Mouse (Mus musculus) ES-Bruce4 (cell line): ENCODE measurements at regions not wholly inside any gene's neighbourhood (a gene's known extent, or its start where the extent isn't known, plus 50 kb on each side); places are given as distances from the start of the nearest gene placed in this dataset.

ENCODE experiments used
- H3K27ac ChIP-seq: 2 replicates; pipeline ENCODE4 v1.5.1; 2012; ENCODE audit warnings: low read length, inconsistent platforms; ENCODE audit not compliant: insufficient read depth
- H3K27me3 ChIP-seq: 2 replicates; pipeline ENCODE4 v1.6.1; 2012; ENCODE audit warnings: mild to moderate bottlenecking, low read length, inconsistent platforms; ENCODE audit not compliant: control insufficient read depth, poor library complexity, insufficient read depth, severe bottlenecking
- H3K36me3 ChIP-seq: 2 replicates; pipeline ENCODE4 v1.6.1; 2012; ENCODE audit warnings: inconsistent platforms, mild to moderate bottlenecking, low read length, moderate library complexity; ENCODE audit not compliant: control insufficient read depth, poor library complexity, insufficient read depth, severe bottlenecking
- H3K4me1 ChIP-seq: one replicate; pipeline ENCODE4 v1.8.1; 2011; ENCODE audit warnings: low read length; ENCODE audit not compliant: control insufficient read depth, insufficient read depth
- H3K4me3 ChIP-seq: 2 replicates; pipeline ENCODE4 v1.5.1; 2011; ENCODE audit warnings: low read depth, mild to moderate bottlenecking, low read length
- H3K9ac ChIP-seq: 2 replicates; pipeline ENCODE4 v1.6.1; 2012; ENCODE audit warnings: low read depth, mild to moderate bottlenecking, inconsistent platforms; ENCODE audit not compliant: poor library complexity, severe bottlenecking
- H3K9me3 ChIP-seq: replicated peaks from 2 replicates; pipeline ENCODE4 v1.6.1; 2012; ENCODE audit warnings: mild to moderate bottlenecking, low read length, inconsistent platforms; ENCODE audit not compliant: control insufficient read depth, poor library complexity, insufficient read depth, severe bottlenecking
- CTCF ChIP-seq: IDR thresholded peaks from one replicate; pipeline ENCODE4 v1.8.1; 2011; ENCODE audit warnings: low read depth, low read length
- EP300 ChIP-seq: IDR thresholded peaks from 2 replicates; pipeline ENCODE4 v1.6.1; 2011; ENCODE audit warnings: low read depth, low read length; ENCODE audit not compliant: insufficient read depth
- POLR2A ChIP-seq: IDR thresholded peaks from one replicate; pipeline ENCODE4 v1.8.1; 2011; ENCODE audit warnings: low read length; ENCODE audit not compliant: insufficient read depth

DNA sequence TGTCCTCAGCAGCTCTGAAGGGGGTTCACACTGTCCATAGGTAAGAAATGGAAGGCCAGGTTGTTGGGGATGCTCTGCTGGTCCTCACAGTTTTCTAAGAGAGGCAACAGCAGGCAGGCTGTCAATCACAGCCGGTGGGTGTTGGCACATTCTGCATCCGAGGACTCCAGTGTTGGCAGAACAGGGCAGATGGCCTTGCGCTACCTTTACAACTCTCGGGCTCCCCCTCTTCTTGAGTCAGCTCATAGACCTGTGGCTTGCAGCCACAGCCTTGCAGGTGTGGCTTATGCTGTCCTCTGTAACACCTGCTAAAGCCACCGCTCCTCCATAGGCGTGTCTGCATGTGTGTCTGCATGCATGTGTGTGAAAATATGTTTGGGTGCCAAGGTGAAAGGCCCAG, 75.2 kb upstream of the Sulf2 start:
- Histone ChIP-seq H3K36me3 (no peaks in the 10 kb centered on the region), H3K27me3 (no peaks in the 10 kb centered on the region), H3K9me3 (no peaks in the 10 kb centered on the region), H3K9ac (no peak overlapping the region), H3K27ac (no peak overlapping the region), H3K4me3 (no peak overlapping the region), H3K4me1 (no peaks in the 10 kb centered on the region)
- TF ChIP-seq CTCF, result no peak

DNA sequence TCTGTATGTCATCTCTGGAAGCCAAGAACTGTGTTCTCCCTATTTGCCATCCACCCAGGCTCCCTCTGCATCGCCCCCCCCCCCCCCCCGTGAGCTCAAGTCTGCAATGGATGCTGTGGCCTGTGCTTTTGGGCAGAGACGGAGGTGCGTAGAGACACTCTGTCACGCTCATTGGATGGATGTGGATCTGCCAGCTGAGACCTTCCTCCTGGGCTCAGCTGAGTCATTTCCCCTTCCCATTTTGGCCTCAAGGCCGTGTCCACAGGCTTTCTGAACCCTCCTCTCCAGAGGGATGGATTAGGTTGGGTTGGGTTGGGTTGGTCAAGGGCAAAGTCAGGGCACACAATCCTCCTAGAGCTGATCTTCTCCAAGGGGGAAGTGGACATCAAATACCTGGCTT, 72.9 kb upstream of the Sulf2 start:
- no peak overlapping the region for H3K27ac ChIP-seq
- H3K9ac ChIP-seq, result no peak overlapping the region
- H3K9me3 ChIP-seq, result no peaks in the 10 kb centered on the region
- H3K4me1 ChIP-seq, result peaks cover 1% of the 10 kb centered on the region
- H3K4me3 ChIP-seq, result no peak overlapping the region
- H3K27me3 ChIP-seq, result no peaks in the 10 kb centered on the region
- TF ChIP-seq CTCF (no peak), POLR2A (no peak), EP300 (no peak)
- no peaks in the 10 kb centered on the region for H3K36me3 ChIP-seq

DNA sequence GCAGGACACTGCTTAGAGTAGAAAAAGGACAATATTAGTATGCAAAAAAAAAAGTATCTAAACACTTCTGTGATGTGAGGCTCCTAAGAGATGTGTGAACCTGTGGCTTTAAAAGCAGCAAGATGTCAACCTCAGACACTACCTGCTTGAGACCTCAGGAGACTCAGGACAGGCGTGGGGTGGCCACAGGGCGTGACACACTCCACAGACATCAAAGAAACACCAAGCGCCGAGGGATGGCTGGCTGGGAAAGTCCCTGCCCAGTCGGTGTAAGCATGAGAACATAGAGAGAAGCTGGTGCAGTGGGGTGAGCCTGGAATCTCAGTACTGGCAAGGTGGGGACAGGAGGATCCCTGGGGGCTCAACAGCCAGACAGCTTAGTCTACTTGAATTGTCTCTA, 72.0 kb upstream of the Sulf2 start:
- no peak overlapping the region for H3K9ac ChIP-seq
- H3K27me3 ChIP-seq, result no peaks in the 10 kb centered on the region
- no peaks in the 10 kb centered on the region for H3K9me3 ChIP-seq
- no peaks in the 10 kb centered on the region for H3K36me3 ChIP-seq
- H3K4me3 ChIP-seq, result no peak overlapping the region
- no peak overlapping the region for H3K27ac ChIP-seq
- peaks cover 1% of the 10 kb centered on the region for H3K4me1 ChIP-seq
- TF ChIP-seq EP300 (no peak), POLR2A (no peak), CTCF (no peak)

DNA sequence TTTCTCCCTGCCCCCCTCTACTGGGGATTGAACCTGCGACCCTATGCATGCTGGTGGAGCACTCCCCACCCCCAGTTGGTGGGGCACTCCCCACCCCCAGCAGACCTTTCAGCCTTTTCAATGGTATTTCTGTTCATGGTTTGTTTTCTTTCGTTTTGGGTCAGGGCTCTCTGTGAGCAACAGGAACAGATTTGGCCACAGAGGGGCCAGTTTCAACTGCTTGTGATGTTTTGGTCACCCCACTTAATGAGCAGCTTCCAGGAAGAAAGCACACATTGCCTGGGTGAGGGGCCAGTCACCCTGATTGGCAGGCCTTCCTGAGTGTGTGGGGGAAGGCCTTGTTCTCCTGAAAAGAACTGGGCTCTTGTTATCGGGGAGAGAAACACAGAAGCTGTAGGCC, 71.5 kb upstream of the Sulf2 start:
- Histone ChIP-seq H3K9ac (no peak overlapping the region), H3K36me3 (no peaks in the 10 kb centered on the region), H3K4me1 (peaks cover 3% of the 10 kb centered on the region), H3K9me3 (no peaks in the 10 kb centered on the region), H3K4me3 (no peak overlapping the region), H3K27me3 (no peaks in the 10 kb centered on the region), H3K27ac (no peak overlapping the region)
- TF ChIP-seq CTCF (no peak), EP300 (no peak), POLR2A (no peak)

DNA sequence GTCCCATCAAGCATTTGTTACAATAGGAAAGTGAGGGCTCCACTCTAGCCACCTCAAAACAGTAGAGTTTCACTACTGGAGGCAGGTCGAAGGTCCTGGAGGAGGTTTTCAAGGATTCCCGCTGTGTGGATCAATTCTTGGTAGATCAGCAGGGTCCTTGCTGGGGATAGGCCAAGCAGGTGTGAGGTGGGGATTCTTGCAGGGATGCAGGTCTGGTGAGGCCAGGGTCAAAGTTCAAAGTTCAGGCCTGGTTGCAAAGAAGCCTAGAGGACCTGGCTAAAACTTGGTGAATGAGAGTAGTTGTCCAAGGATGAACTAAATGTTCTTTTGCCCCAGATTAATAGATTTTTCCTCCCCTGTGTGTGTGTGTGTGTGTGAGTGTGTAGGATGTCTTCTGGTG, 70.9 kb upstream of the Sulf2 start:
- TF ChIP-seq CTCF, result no peak
- Histone ChIP-seq H3K4me1 (peaks cover 3% of the 10 kb centered on the region), H3K4me3 (no peak overlapping the region), H3K9ac (no peak overlapping the region), H3K27ac (no peak overlapping the region), H3K27me3 (no peaks in the 10 kb centered on the region), H3K36me3 (no peaks in the 10 kb centered on the region), H3K9me3 (no peaks in the 10 kb centered on the region)

DNA sequence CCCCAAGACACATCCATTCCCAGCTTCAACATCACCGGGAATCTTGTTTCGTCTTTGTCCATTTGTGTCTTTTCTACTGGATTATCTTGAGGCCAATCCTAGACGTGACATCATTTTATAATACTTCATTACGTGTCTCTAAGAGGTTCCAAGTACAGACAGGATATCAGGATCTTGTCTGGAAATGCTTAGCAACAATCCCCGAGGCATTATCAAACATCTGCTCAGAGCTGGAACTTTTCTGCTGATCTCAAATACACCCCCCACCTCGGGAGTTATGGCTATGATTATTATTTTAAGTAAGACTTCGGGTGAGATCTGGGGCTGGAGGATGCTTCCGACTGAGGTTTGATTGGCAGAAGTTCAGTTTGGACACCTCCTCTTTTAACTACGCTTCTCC, 69.9 kb upstream of the Sulf2 start:
- Histone ChIP-seq H3K4me3 (no peak overlapping the region), H3K27ac (no peak overlapping the region), H3K9me3 (no peaks in the 10 kb centered on the region), H3K9ac (no peak overlapping the region), H3K4me1 (peaks cover 3% of the 10 kb centered on the region), H3K36me3 (no peaks in the 10 kb centered on the region), H3K27me3 (no peaks in the 10 kb centered on the region)
- TF ChIP-seq EP300 (no peak), POLR2A (no peak), CTCF (no peak)

DNA sequence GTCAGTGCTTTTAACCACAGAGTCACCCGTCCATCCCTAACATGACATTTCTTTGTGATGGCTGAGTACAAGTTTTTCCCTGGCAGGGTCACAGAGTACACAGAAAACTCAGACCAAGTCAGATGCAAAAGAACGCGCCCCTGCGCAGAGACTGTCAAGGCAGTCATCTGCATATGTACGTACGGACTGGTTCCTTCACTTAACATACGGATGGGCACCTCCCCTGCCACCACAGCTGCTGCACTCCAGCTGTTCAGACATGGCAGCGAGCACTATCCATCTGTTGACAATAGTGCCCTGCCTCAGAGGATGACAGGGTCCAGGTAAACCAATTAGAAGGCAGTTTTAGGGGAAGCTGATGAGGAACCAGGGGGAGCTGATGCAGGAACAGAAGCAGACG, 63.3 kb upstream of the Sulf2 start:
- H3K27ac ChIP-seq, result no peak overlapping the region
- H3K4me3 ChIP-seq, result no peak overlapping the region
- H3K36me3 ChIP-seq, result no peaks in the 10 kb centered on the region
- TF ChIP-seq POLR2A, result no peak
- TF ChIP-seq EP300, result peak; percentile 91
- no peak overlapping the region for H3K9ac ChIP-seq
- H3K9me3 ChIP-seq, result no peaks in the 10 kb centered on the region
- H3K4me1 ChIP-seq, result peaks cover 8% of the 10 kb centered on the region
- H3K27me3 ChIP-seq, result no peaks in the 10 kb centered on the region
